Mouse (Mus musculus) MEL (cell line): ENCODE measurements at regions not wholly inside any gene's neighbourhood (a gene's known extent, or its start where the extent isn't known, plus 50 kb on each side); places are given as distances from the start of the nearest gene placed in this dataset.

Experiments used
- DNase-seq: peaks from one replicate; pipeline ENCODE4 v3.0.0; 2011; ENCODE audit warnings: low read depth, low spot score
- H3K27ac ChIP-seq: 2 replicates; pipeline ENCODE4 v1.5.1; 2012; ENCODE audit warnings: low read depth, mild to moderate bottlenecking, control low read depth, low read length, moderate library complexity; ENCODE audit not compliant: control insufficient read depth
- H3K27me3 ChIP-seq, 2 experiments: fragments of 150-350 bp in 1 of 2; sonication (generic) in 1 of 2; 2 replicates each; pipeline ENCODE4 v1.6.1; 2012; ENCODE audit warnings: low read length in 2 of 2, mild to moderate bottlenecking in 2 of 2, improper control_type of control experiment in 1 of 2, moderate library complexity in 1 of 2; ENCODE audit not compliant: insufficient read depth in 2 of 2, control insufficient read depth in 1 of 2
- H3K36me3 ChIP-seq, 2 experiments: 2 replicates each; pipeline ENCODE4 v1.6.1; 2012 to 2014; ENCODE audit warnings: low read length in 2 of 2, improper control_type of control experiment in 1 of 2, inconsistent platforms in 1 of 2, mild to moderate bottlenecking in 1 of 2; ENCODE audit not compliant: insufficient read depth in 2 of 2, control insufficient read depth in 1 of 2
- H3K4me1 ChIP-seq, 2 experiments: fragments of 150-350 bp in 1 of 2; sonication (generic) in 1 of 2; 2 replicates each; pipeline ENCODE4 v1.6.1; 2012; ENCODE audit warnings: low read length in 2 of 2, improper control_type of control experiment in 1 of 2, mild to moderate bottlenecking in 1 of 2; ENCODE audit not compliant: insufficient read depth in 2 of 2, control insufficient read depth in 1 of 2
- H3K4me3 ChIP-seq, 2 experiments: fragments of 150-350 bp in 1 of 2; sonication (generic) in 1 of 2; 2 replicates each; pipeline ENCODE4 v1.5.1; 2012; ENCODE audit warnings: low read depth in 2 of 2, low read length in 2 of 2, mild to moderate bottlenecking in 2 of 2, moderate library complexity in 2 of 2, control low read depth in 1 of 2, improper control_type of control experiment in 1 of 2; ENCODE audit not compliant: control insufficient read depth in 1 of 2, insufficient read depth in 1 of 2
- H3K79me2 ChIP-seq: 2 replicates; pipeline ENCODE4 v1.6.1; 2012; ENCODE audit warnings: mild to moderate bottlenecking, low read length, moderate library complexity; ENCODE audit not compliant: control insufficient read depth, poor library complexity, insufficient read depth
- H3K9ac ChIP-seq: 2 replicates; pipeline ENCODE4 v1.6.1; 2012; ENCODE audit warnings: low read depth, mild to moderate bottlenecking, control low read depth, low read length, moderate library complexity; ENCODE audit not compliant: control insufficient read depth, poor library complexity, severe bottlenecking
- H3K9me3 ChIP-seq: fragments of 150-350 bp; sonication (generic); replicated peaks from 2 replicates; pipeline ENCODE4 v1.6.1; 2012; ENCODE audit warnings: mild to moderate bottlenecking, low read length, improper control_type of control experiment, moderate library complexity; ENCODE audit not compliant: insufficient read depth
- CTCF ChIP-seq, 3 experiments: IDR thresholded peaks in 2 of 3; conservative IDR thresholded peaks in 1 of 3; 2 replicates each; pipeline ENCODE4 v1.5.1; 2011 to 2012; ENCODE audit warnings: low read length in 3 of 3, low read depth in 2 of 3, mild to moderate bottlenecking in 2 of 3, improper control_type of control experiment in 1 of 3, inconsistent platforms in 1 of 3, mixed read lengths in 1 of 3, moderate library complexity in 1 of 3; ENCODE audit not compliant: control insufficient read depth in 1 of 3, insufficient read depth in 1 of 3, poor library complexity in 1 of 3, severe bottlenecking in 1 of 3
- E2F4 ChIP-seq: IDR thresholded peaks from 2 replicates; pipeline ENCODE4 v1.6.1; 2011; ENCODE audit warnings: low read depth, low read length, improper control_type of control experiment, borderline replicate concordance
- EP300 ChIP-seq, 2 experiments: IDR thresholded peaks; 2 replicates each; pipeline ENCODE4 v1.6.1; 2011; ENCODE audit warnings: improper control_type of control experiment in 2 of 2, low read length in 2 of 2, low read depth in 1 of 2, mild to moderate bottlenecking in 1 of 2
- GATA1 ChIP-seq: IDR thresholded peaks from 2 replicates; pipeline ENCODE4 v1.6.1; 2011; ENCODE audit warnings: low read depth, low read length, improper control_type of control experiment
- HCFC1 ChIP-seq: IDR thresholded peaks from 2 replicates; pipeline ENCODE4 v1.6.1; 2012; ENCODE audit warnings: low read depth, mild to moderate bottlenecking, inconsistent platforms, low read length, improper control_type of control experiment, moderate library complexity
- JUND ChIP-seq: IDR thresholded peaks from 2 replicates; pipeline ENCODE4 v1.6.1; 2011; ENCODE audit warnings: low read depth, mild to moderate bottlenecking, improper control_type of control experiment, low read length
- KAT2A ChIP-seq: conservative IDR thresholded peaks from 2 replicates; pipeline ENCODE4 v1.6.1; 2012; ENCODE audit warnings: low read depth, low read length, improper control_type of control experiment, inconsistent platforms
- MAX ChIP-seq: IDR thresholded peaks from 2 replicates; pipeline ENCODE4 v1.6.1; 2011; ENCODE audit warnings: low read length, improper control_type of control experiment
- MEF2A ChIP-seq: IDR thresholded peaks from 2 replicates; pipeline ENCODE4 v1.6.1; 2014; ENCODE audit warnings: low read depth, mild to moderate bottlenecking, inconsistent platforms, low read length, improper control_type of control experiment; ENCODE audit not compliant: poor library complexity, insufficient replicate concordance, severe bottlenecking; ENCODE audit errors: extremely low read depth
- MXI1 ChIP-seq: IDR thresholded peaks from 2 replicates; pipeline ENCODE4 v1.6.1; 2011; ENCODE audit warnings: mild to moderate bottlenecking, low read depth, low read length, improper control_type of control experiment
- SIN3A ChIP-seq: IDR thresholded peaks from 2 replicates; pipeline ENCODE4 v1.6.1; 2012; ENCODE audit warnings: low read length, improper control_type of control experiment, inconsistent platforms
- TAL1 ChIP-seq: IDR thresholded peaks from 2 replicates; pipeline ENCODE4 v1.6.1; 2012; ENCODE audit warnings: mild to moderate bottlenecking, inconsistent platforms, low read length, moderate library complexity, mixed read lengths
- TCF12 ChIP-seq: IDR thresholded peaks from 2 replicates; pipeline ENCODE4 v1.6.1; 2014; ENCODE audit warnings: low read depth, mild to moderate bottlenecking, inconsistent platforms, low read length, improper control_type of control experiment, moderate library complexity
- UBTF ChIP-seq: IDR thresholded peaks from 2 replicates; pipeline ENCODE4 v1.6.1; 2012; ENCODE audit warnings: low read depth, mild to moderate bottlenecking, inconsistent platforms, low read length, improper control_type of control experiment, moderate library complexity, borderline replicate concordance; ENCODE audit not compliant: insufficient read depth
- USF2 ChIP-seq, 2 experiments: IDR thresholded peaks; 2 replicates each; pipeline ENCODE4 v1.6.1; 2011 to 2012; ENCODE audit warnings: improper control_type of control experiment in 2 of 2, low read length in 2 of 2, borderline replicate concordance in 1 of 2, inconsistent platforms in 1 of 2, low read depth in 1 of 2, mild to moderate bottlenecking in 1 of 2; ENCODE audit not compliant: insufficient read depth in 1 of 2
- ZC3H11A ChIP-seq: IDR thresholded peaks from 2 replicates; pipeline ENCODE4 v1.6.1; 2012; ENCODE audit warnings: low read depth, mild to moderate bottlenecking, inconsistent platforms, low read length, improper control_type of control experiment
- ZKSCAN1 ChIP-seq: IDR thresholded peaks from 2 replicates; pipeline ENCODE4 v1.6.1; 2012; ENCODE audit warnings: low read depth, mild to moderate bottlenecking, inconsistent platforms, low read length, improper control_type of control experiment, moderate library complexity
- ZMIZ1 ChIP-seq: IDR thresholded peaks from 2 replicates; pipeline ENCODE4 v1.6.1; 2012; ENCODE audit warnings: low read depth, mild to moderate bottlenecking, inconsistent platforms, low read length, improper control_type of control experiment, moderate library complexity

GRCm38 (mm10) chr14:80237136-80237535, 253.3 kb downstream of the Olfm4 start:
- no peak for TF ChIP-seq E2F4
- no peak for TF ChIP-seq SIN3A
- no peak for TF ChIP-seq ZMIZ1
- no peak for TF ChIP-seq JUND
- TF ChIP-seq MAX = no peak
- TF ChIP-seq GATA1 = no peak
- no peak for TF ChIP-seq TCF12
- Histone ChIP-seq H3K4me3 (no peak overlapping the region), H3K9me3 (no peaks in the 10 kb centered on the region), H3K36me3 (no peaks in the 10 kb centered on the region), H3K9ac (no peak overlapping the region), H3K27me3 (no peaks in the 10 kb centered on the region), H3K4me1 (no peaks in the 10 kb centered on the region), H3K79me2 (no peaks in the 10 kb centered on the region), H3K27ac (no peak overlapping the region)
- no peak for DNase-seq

DNA sequence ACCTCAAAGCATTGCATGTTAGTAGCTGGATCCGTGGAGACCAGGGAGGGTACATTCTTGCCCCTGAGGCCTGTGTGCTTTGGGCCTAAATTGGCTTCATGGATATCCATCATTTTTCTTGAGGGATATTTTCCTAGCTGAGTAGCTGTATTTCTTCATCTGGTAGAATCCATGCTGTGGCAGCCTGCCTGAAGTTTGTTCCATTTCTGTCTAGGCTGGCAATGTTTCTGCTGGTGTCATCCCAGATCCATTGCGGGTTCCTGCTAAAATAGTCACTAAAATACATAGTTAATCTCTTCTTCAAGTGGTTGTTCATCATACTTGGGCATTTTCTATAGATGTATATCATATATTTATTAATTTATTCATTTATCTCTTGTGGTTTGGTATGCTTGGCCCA, 253.7 kb downstream of the Olfm4 start:
- DNase-seq = no peak
- no peak overlapping the region for H3K4me3 ChIP-seq
- H3K79me2 ChIP-seq = no peaks in the 10 kb centered on the region
- H3K4me1 ChIP-seq = no peaks in the 10 kb centered on the region
- no peak overlapping the region for H3K9ac ChIP-seq
- H3K36me3 ChIP-seq = no peaks in the 10 kb centered on the region
- TF ChIP-seq TAL1 = no peak
- no peak for TF ChIP-seq HCFC1
- no peak for TF ChIP-seq CTCF (IDR thresholded peaks at IDR 0.05 in 2 of 3, conservative IDR thresholded peaks at IDR 0.05 in 1 of 3; ENCODE audit: control insufficient read depth in 1 of 3, insufficient read depth in 1 of 3, low read depth in 2 of 3, low read length in 3 of 3, poor library complexity in 1 of 3, severe bottlenecking in 1 of 3)
- TF ChIP-seq KAT2A = no peak
- no peak for TF ChIP-seq USF2 (IDR thresholded peaks at IDR 0.05; ENCODE audit: borderline replicate concordance in 1 of 2, insufficient read depth in 1 of 2, low read depth in 1 of 2, low read length in 2 of 2)
- TF ChIP-seq EP300 (IDR thresholded peaks at IDR 0.05; ENCODE audit: low read depth in 1 of 2, low read length in 2 of 2) = no peak
- TF ChIP-seq MAX = no peak
- TF ChIP-seq, all 39 proteins: peak for 0
- no peak overlapping the region for H3K27ac ChIP-seq
- H3K9me3 ChIP-seq = no peaks in the 10 kb centered on the region
- H3K27me3 ChIP-seq = no peaks in the 10 kb centered on the region

- TF ChIP-seq ZC3H11A (no peak), ZKSCAN1 (no peak), UBTF (no peak), MEF2A (no peak), EP300 (IDR thresholded peaks at IDR 0.05; ENCODE audit: low read depth in 1 of 2, low read length in 2 of 2) (no peak), KAT2A (no peak), MXI1 (no peak)
- H3K4me3 ChIP-seq = no peak overlapping the region
- no peaks in the 10 kb centered on the region for H3K9me3 ChIP-seq
- H3K4me1 ChIP-seq = no peaks in the 10 kb centered on the region
- no peak overlapping the region for H3K27ac ChIP-seq
- H3K27me3 ChIP-seq = no peaks in the 10 kb centered on the region
- H3K9ac ChIP-seq = no peak overlapping the region
- no peak for DNase-seq
- no peaks in the 10 kb centered on the region for H3K36me3 ChIP-seq
- H3K79me2 ChIP-seq = no peaks in the 10 kb centered on the region
Measured at GRCm38 (mm10) chr14:80244640-80245302, 260.9 kb downstream of the Olfm4 start.
